8 mouse cellular contexts compared by ENCODE assay signal in genomic region chr7:109082269-109083112, GRCm38 (mm10). TPM values are rescaled to one million over a fixed set of nuclear protein-coding genes. Genes with fewer than 3 reads are reported as not detected.
A peak's percentile ranks its signal among the peaks of the same experiment; 100 is the strongest.
DNase-seq lines count a peak whose midpoint lies in the region; ATAC-seq lines count a peak whose summit lies in the region.

No protein-coding gene starts in this region.

- no peaks in the 10 kb centered on the region for H3K4me1 ChIP-seq in embryonic facial prominence, embryonic 11.5 days (ENCODE audit: control insufficient read depth, insufficient read depth, low read length)
- H3K4me1 ChIP-seq in neural tube, embryonic 13.5 days (replicated peaks): peaks cover 16% of the 10 kb centered on the region

- no peaks in the 10 kb centered on the region for H3K9me3 ChIP-seq in embryonic facial prominence, embryonic 11.5 days (replicated peaks; ENCODE audit: control insufficient read depth, low read length)
- H3K9me3 ChIP-seq in neural tube, embryonic 13.5 days: no peaks in the 10 kb centered on the region

- ATAC-seq in embryonic facial prominence, embryonic 11.5 days (replicated peaks; ENCODE audit: insufficient number of reproducible peaks, low FRiP score, low TSS enrichment, low read depth): no peak
- ATAC-seq in neural tube, embryonic 13.5 days (ENCODE audit: low read depth): no peak

- WGBS in embryonic facial prominence, embryonic 11.5 days: 20% methylated on average over 12 of the region's 12 CpGs
- WGBS in neural tube, embryonic 13.5 days: 22% methylated on average over 12 of the region's 12 CpGs

- H3K4me3 ChIP-seq in embryonic facial prominence, embryonic 11.5 days (ENCODE audit: low read depth, low read length): peak overlapping the region; percentile 52
- H3K4me3 ChIP-seq in neural tube, embryonic 13.5 days: peak overlapping the region; percentile 87

- peak; percentile 1 for DNase-seq in thymus, postnatal 25 days
- DNase-seq in thymus, postnatal 14 days: no peak
- DNase-seq in embryonic facial prominence, embryonic 11.5 days (ENCODE audit: low spot score): peak; percentile 81
- peak; percentile 55 for DNase-seq in heart, postnatal 4 days
- peak; percentile 30 for DNase-seq in liver
- DNase-seq in cerebellum, adult 11-12 months: no peak
- no peak for DNase-seq in left cerebral cortex, adult 18-20 months (ENCODE audit: low spot score in 2 of 2)

- peak overlapping the region; percentile 68 for H3K4me2 ChIP-seq in embryonic facial prominence, embryonic 11.5 days (ENCODE audit: low read depth, low read length)
- H3K4me2 ChIP-seq in neural tube, embryonic 13.5 days: peak overlapping the region; percentile 70

- 0 out of 2 replicates have a peak, but pooled peaks cover 4% of the 10 kb centered on the region for H3K27me3 ChIP-seq in embryonic facial prominence, embryonic 11.5 days (ENCODE audit: control insufficient read depth, insufficient read depth, low read length)
- peaks cover 17% of the 10 kb centered on the region for H3K27me3 ChIP-seq in neural tube, embryonic 13.5 days

- no peaks in the 10 kb centered on the region for H3K36me3 ChIP-seq in embryonic facial prominence, embryonic 11.5 days (replicated peaks; ENCODE audit: control insufficient read depth, insufficient read depth, low read depth, low read length)
- H3K36me3 ChIP-seq in neural tube, embryonic 13.5 days: no peaks in the 10 kb centered on the region

- no peak overlapping the region for H3K27ac ChIP-seq in embryonic facial prominence, embryonic 11.5 days (replicated peaks; ENCODE audit: low read depth, low read length)
- peak overlapping the region; percentile 46; the same call in 1 of the 2 replicates for H3K27ac ChIP-seq in neural tube, embryonic 13.5 days (replicated peaks)

- H3K9ac ChIP-seq in embryonic facial prominence, embryonic 11.5 days (replicated peaks; ENCODE audit: low read length): peak overlapping the region; percentile 56
- peak overlapping the region; percentile 84 for H3K9ac ChIP-seq in neural tube, embryonic 13.5 days

RNA-seq across cellular contexts. Expression of gene Ric3, which starts 0.6 kb away (rescaled TPM):
- 6.0 and 7.4 TPM in 2 replicates for polyA plus RNA-seq in embryonic facial prominence, embryonic 11.5 days (2014; fragmentation: Nextera tagmentation; extraction: Ambion mirVana)
- total RNA-seq in heart, postnatal 4 days (2021): under 1 TPM; 0.74 to 0.77 TPM
- 25.5 and 28.3 TPM in 2 replicates for polyA plus RNA-seq in neural tube, embryonic 13.5 days (2015; fragmentation: Nextera tagmentation; extraction: Ambion mirVana)
- 10 to 100 TPM; 61.5 to 65.4 TPM for total RNA-seq in left cerebral cortex, adult 18-20 months (2021)

Comparison
In these comparisons a context has a peak if more than half of its experiments do, and no peak if none do; other contexts are left out.
1. DNase-seq: peak in thymus, postnatal 25 days (single experiment), embryonic facial prominence, embryonic 11.5 days (single experiment), heart, postnatal 4 days (single experiment) and liver (single experiment); none in thymus, postnatal 14 days (single experiment), cerebellum, adult 11-12 months (single experiment) and left cerebral cortex, adult 18-20 months (0 of 2).
2. RNA of gene Ric3, which starts 0.6 kb away (total RNA-seq): 61.5 to 65.4 TPM in left cerebral cortex, adult 18-20 months; 0.74 to 0.77 TPM in heart, postnatal 4 days; every median in the first group is over 10 times any median in the second.